Mouse (Mus musculus): ENCODE measurements around the gene Rnase12.
A peak's percentile ranks its signal among the peaks of the same experiment; 100 is the strongest.

Gene Rnase12

DNA sequence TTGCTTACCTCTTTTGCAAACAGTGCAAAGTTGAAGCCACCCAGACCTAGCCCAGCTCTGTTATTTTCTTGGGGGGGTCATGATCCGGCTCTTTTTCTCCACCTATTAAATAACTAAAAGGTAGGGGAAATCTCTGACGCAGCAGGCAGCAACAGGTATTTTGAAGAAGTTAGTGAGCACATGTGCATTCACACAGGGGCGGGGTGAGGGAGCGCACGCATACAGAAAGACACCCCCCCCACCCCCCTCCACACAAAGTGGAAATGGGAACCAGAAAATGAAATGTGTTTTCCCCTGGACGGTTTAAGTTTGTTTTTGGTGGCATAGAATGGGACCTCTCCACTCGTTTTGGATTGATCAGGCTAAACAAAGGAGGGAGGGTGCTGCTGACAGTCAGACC, 26.3 kb upstream of the Rnase12 start:
- DNase-seq = no peak

DNA sequence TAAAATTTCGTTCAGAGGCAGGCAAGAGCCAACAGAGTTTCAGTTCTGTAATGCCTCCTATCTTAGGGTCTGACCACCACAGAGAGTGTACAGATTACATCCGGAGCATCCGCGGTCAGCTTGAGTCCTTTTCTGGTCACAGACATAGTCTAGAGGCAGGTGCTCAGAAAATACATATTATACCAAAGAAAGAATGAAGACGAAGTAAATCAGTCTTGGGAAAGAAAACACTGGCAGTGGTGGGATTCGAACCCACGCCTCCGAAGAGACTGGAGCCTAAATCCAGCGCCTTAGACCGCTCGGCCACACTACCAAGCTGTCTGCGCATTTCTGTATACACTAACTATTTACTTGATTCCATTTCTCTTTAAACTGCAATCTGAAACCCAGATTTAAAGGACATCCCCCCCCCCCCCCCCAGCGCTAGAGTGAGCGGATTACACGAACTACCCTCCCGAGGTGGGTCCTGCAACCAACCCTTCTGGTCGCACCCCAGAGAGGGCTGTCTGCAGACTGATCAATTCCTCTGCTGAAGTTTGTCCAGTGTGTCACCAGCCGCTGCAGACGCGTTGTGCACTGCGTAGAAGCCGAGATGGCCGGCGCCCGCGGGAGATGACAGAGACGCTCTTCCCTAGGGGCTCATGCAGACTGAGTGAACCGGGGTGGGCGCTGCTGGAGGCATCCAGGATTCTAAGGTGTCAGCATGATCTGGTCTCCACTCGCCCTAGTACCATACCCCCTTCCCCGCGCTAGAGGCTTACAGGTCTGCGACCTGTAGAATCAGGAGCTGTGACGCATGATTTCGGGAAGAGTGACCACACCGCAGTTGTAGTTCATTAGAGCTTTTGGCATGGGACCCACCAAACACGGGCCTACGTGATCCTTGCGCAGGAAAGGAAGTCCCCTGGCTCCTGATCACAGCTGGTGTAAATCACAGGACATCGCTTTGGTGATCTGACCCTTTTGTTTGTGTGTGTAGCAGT, 25.4 kb upstream of the Rnase12 start:
- DNase-seq = peak; percentile 80

DNA sequence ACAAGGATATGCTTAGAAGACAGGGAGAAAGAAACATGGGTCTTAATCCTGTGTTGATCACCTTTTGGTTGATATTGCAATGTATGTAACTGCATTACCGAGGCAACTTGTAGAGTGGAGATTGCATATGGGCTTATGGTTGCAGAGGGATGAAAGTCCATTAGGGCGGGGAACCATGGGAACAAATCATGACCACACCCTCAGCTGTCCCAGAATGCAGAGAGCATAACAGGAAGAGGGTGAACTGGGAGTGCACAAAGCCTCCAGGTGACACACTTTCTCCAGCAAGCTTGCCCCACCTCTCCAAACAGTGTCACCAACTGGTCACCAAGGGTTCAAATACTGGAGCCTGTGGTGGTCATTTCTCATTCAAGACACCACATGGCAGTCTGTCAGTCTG, 23.6 kb upstream of the Rnase12 start:
- DNase-seq = no peak

- no peak for DNase-seq
These were observed 21.7 kb upstream of the Rnase12 start for GRCm38 (mm10) chr14:51079180-51079579.

DNA sequence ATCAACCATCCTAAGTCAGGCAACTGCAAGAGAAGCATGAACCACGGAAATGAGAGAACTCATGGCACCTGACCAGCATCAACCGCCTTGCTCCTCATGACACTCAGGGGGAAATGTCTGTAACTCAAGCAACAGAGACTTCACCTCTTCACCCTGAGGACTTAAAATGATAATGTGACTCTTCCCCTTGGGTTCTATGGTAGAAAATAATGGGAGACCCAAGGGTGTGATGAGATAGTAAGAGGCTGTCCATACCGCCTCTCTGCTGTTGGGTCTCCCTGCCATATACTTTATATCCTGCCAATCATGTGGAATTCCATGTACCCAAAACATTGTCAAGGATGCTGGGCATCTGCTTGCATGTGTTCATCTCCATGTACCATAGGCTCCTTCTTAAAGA, 16.9 kb upstream of the Rnase12 start, which contains the start of gene Olfr750:
Gene Olfr750 (minus strand): TSS at position 101 of the 400 bp plus-strand sequence.
- DNase-seq = no peak

DNA sequence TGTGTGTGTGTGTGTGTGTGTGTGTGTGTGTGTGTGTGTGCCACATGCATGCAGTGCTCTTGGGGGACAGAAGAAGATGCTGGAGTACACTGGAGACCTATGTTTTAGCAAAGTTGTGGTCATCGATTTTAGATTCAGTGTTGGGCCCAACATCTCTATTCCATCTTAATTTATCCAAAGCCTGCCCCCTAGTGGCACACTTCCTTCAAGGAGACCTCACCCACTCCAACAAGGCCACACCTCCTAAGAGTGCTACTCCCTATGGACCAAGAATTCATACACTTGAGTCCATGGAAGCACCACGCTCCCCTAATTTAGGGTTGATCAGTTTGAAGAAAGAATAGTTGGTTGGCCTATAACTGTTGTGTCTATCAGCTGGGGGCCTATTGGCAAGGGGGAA, 12.2 kb upstream of the Rnase12 start:
- DNase-seq = peak; percentile 45

DNA sequence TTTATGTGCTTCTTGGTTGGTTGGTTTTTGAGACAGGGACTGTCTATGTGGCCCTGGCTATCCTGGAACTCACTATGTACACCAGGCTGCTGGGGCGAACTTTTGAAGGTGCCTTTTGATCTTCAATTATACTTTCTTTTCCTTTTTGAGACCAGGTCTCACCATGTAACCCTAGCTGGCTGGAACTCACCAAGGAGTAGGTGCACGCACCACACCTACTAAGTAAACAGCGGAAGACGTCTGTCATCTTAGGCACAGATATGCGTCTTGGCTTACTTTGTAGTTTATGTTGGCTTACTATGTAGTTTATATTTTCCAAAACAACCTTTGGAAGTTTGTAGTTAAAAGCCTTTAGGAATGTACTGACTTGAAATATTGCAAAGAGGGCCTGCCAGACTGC, 11.5 kb upstream of the Rnase12 start:
- DNase-seq = no peak

GRCm38 (mm10) chr14:51060761-51061160, 3.3 kb upstream of the Rnase12 start:
- no peak for DNase-seq

GRCm38 (mm10) chr14:51054243-51055237, 2.9 kb downstream of the Rnase12 start:
- DNase-seq = no peak

DNA sequence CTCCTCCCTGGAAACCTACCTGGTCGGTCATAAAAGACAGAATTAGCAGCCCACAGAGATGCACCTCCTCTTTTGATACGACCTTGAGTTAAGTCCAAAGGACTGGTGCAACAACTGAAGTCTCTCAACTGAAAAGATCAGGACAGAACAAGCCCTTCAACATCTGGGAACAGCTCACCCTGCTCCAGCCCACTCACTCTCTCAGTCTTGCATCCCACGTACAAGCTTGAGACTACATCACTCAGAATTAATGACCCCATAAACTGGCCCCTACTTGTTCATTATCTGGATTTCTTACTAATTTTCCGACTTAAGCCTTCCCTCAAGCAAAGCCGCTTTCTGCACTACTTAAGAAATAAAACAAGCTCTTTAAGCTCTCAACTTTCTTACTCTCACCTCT, 4.3 kb downstream of the Rnase12 start:
- DNase-seq = no peak

- no peak for DNase-seq
These were observed 5.5 kb downstream of the Rnase12 start for GRCm38 (mm10) chr14:51051941-51052340.

DNA sequence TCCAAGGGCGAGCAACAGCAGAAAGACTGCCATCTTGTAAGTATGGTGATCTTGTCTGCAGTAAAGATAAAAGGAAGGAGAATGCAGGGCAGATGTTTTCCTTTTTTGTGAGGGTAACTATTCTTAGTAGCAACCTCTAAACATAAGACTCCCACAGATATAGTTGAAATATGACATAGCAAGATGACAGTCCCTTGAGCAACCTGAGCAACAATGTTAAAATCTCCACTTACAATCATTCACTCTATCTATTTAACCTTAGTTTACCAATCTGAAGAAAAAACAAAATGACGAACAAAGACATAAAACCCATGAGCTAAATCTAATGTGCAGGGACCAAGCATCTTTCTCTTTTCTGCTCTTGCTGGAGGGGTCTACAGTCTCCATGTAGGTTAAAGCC, 7.4 kb downstream of the Rnase12 start, which contains the start of gene Rnase11:
Gene Rnase11 (minus strand): TSS at position 101 of the 400 bp plus-strand sequence.
- no peak for DNase-seq

- no peak for DNase-seq
These were observed 9.6 kb downstream of the Rnase12 start for GRCm38 (mm10) chr14:51047846-51048245.

DNA sequence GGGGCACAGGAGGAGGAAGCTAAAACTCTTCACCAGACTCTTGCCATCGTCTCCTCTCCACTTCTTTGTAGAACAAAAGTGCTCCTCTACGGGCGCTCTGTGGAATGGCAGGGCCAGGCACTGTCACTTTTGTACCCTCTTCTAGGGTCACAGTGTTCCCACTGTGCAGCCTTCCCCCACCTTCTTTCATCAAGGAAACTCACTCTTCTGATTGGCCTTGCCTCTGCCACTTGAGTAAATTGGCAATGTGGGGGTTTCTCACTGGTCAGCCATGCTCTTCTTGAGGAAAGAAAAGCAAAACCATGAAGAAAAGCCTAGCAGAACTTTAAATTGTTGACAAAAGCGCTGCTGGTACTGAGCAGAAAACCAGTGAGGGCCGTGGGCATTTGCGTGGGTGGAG, 15.7 kb downstream of the Rnase12 start, which contains the start of gene Rnase9:
Gene Rnase9 (minus strand): TSS at position 101 of the 400 bp plus-strand sequence.
- no peak for DNase-seq

DNA sequence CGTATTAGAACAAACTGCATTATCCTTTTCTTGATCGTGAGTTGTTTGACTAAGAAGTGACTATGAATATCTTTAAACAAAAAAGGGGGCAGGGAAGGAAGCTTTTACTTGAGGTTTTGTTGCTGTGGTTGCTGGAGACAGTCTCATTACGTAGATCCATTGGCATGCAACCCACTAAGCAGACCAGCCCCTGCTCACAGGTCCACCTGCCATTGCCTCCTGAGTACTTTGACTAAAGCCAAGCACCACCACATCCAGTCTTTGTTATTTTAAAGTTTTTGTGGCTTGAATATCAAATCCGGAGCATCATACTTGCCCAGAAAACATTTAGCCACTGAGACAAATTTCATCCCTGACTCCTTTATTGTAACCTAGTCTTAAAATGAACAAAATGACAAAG, 21.2 kb downstream of the Rnase12 start:
- no peak for DNase-seq

GRCm38 (mm10) chr14:51035206-51035605, 22.3 kb downstream of the Rnase12 start:
- no peak for DNase-seq

- DNase-seq = no peak
These were observed 29.9 kb downstream of the Rnase12 start for GRCm38 (mm10) chr14:51027387-51028155.

DNA sequence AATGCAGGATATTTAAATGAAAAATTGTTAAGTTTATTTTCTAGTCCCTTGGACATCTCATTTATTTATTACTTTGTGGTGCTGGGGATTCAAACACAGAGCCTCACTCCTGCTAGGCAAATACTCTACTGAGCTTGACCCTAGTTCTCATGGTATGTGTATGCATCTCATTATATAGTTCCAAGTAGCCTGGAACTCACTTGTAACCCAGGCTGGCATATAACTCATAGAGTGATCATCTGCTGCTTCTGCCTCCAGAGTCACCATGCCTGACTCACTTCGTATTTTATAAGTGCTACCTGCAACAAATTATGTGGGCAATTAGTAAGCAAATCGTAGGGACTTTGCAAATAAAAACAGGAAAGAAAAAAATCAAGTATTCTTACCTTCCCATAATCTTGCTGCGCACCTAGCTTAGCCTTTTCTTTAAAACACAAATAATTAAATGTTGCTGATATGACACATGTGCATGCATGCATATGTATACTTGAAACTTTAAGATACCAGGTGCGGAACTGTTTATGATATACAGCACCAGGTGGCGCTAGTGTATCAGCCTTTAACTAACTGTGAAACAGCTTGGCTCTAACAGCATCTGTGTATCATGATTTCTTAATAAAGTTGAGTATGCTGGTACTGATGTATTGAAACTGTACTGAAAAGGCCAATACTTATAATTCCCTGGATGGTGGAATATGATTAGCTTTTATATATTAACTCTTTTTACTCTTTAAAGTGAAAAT, 30.9 kb downstream of the Rnase12 start:
- DNase-seq = peak; percentile 70

DNA sequence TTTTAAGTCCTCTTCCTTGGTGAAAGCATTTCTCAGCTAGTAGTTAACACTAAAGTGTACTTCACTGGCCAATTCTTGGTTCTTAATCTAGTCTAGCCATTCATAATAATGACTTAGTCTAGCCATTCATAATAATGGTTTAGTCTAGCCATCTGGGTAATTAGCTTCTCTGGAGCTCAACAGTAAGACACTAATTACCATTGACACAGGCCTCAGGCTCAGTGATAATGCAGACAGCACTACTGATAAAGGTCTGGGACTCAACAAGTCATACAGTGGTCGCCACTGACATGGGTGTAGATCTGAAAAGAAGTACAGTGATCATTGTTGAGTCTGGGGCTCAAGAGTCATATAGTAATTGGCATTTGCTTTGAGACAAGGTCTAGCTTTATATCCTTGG, 32.6 kb downstream of the Rnase12 start:
- no peak for DNase-seq

DNA sequence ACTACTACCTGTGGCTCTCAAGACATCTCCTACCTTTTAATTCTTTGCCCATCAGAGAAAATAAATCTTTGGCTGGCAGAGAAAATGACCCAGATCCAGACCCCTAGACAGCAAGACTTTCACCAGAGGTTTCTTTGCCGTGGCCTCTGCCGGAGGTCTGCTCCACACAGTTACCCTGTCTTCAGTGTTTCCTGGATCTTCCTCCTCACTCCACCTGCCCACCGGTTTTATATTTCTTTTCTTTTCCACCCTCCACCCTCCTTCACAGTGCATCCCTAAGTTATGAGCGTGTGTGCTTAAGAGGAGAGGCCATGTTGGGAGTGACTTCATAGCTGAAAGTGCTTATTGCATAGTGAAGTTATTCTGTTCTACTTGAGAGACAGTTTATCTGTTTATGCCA, 34.0 kb downstream of the Rnase12 start:
- DNase-seq = no peak

GRCm38 (mm10) chr14:51017256-51017655, 40.2 kb downstream of the Rnase12 start:
- no peak for DNase-seq

- no peak for DNase-seq
These were observed 41.7 kb downstream of the Rnase12 start for GRCm38 (mm10) chr14:51015780-51016179.
